In the genomic region with DNA sequence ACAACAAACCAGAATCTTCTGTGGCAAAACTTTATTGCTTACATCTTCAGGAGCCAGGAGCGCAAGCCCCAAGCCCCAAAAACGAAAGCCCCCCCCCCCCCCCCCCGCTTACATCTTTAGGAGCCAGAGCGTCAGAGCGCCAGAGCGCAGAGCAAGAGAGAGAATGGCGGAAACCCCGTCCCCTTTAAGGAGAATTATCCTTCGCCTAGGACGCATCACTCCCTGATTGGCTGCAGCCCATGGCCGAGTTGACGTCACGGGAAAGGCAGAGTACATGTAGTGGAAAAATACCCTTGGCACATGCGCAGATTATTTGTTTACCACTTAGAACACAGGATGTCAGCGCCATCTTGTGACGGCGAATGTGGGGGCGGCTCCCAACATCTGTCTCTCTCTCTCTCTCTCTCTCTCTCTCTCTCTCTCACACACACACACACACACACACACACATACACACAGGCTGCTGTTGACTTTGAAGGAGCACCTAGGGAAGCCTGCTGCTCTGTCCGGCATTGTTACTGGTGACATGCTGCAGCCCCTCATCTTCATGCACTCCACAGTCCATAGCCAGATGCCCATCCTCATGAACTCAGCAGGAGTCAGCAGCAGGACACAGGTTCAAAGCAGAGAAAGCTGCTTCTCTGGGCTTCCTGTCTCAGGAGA, we compare ENCODE assay signal across 8 mouse cellular contexts. TPM values are rescaled to one million over a fixed set of nuclear protein-coding genes. Genes with fewer than 3 reads are reported as not detected.
DNase-seq lines count a peak whose midpoint lies in the region; ATAC-seq and TF ChIP-seq lines count a peak whose summit lies in the region.
"Not testable (repeated sequence)": the region's sequence is repeated elsewhere in the genome, so short reads cannot be mapped to it uniquely, and the experiment has no call there.

No protein-coding gene starts in this region.

- ATAC-seq in hindbrain, embryonic 16.5 days = peak; percentile 61
- ATAC-seq in limb, embryonic 12.5 days (ENCODE audit: insufficient number of reproducible peaks, insufficient read depth, low FRiP score, low TSS enrichment, low read depth) = not testable (repeated sequence)
- ATAC-seq in lung, embryonic 16.5 days (ENCODE audit: low read depth) = peak; percentile 57
- ATAC-seq in stomach, embryonic 14.5 days (ENCODE audit: insufficient number of reproducible peaks, insufficient read depth, low FRiP score, low read depth) = 0 out of 2 replicates have a peak, but pooled peaks have one; percentile 63

- TF ChIP-seq CTCF in CH12.LX (conservative IDR thresholded peaks at IDR 0.05 in 1 of 2, IDR thresholded peaks at IDR 0.05 in 1 of 2; ENCODE audit: low read depth in 2 of 2, low read length in 2 of 2); heart, adult 2 months (IDR thresholded peaks at IDR 0.05): not testable (repeated sequence)

- H3K4me3 ChIP-seq in CH12.LX (replicated peaks in 1 of 3; ENCODE audit: low read depth in 2 of 3, low read length in 2 of 3, poor library complexity in 1 of 3) = peak overlapping the region; percentile 59 to 79 (median 78)
- H3K4me3 ChIP-seq in embryonic facial prominence, embryonic 10.5 days = peak overlapping the region; percentile 45
- not testable (repeated sequence) for H3K4me3 ChIP-seq in heart, adult 2 months; hindbrain, embryonic 16.5 days (ENCODE audit: low read length)
- H3K4me3 ChIP-seq in limb, embryonic 12.5 days (replicated peaks) = peak overlapping the region; percentile 32
- H3K4me3 ChIP-seq in lung, embryonic 16.5 days (ENCODE audit: low read length) = peak overlapping the region; percentile 33
- peak overlapping the region; percentile 9; the same call in 1 of the 2 replicates for H3K4me3 ChIP-seq in stomach, embryonic 14.5 days (ENCODE audit: low read depth, low read length)

- not testable (repeated sequence) for TF ChIP-seq EP300 in CH12.LX (IDR thresholded peaks at IDR 0.05; ENCODE audit: low read length); heart, adult 2 months (IDR thresholded peaks at IDR 0.05; ENCODE audit: insufficient read depth, low read depth, low read length)

- not testable (repeated sequence) for H3K79me2 ChIP-seq in CH12.LX (replicated peaks; ENCODE audit: control insufficient read depth, extremely low read depth, insufficient read depth, poor library complexity, severe bottlenecking); heart, adult 2 months (replicated peaks; ENCODE audit: control insufficient read depth, insufficient read depth, low read length)

- in situ Hi-C loops in CH12.LX (cut with MboI; ENCODE audit: low pct_ligation_motif_present, low pct_unique_long_range_greater_than_20kb, low sequenced_read_pairs) = not testable (repeated sequence)

- peak overlapping the region; percentile 25 for H3K4me2 ChIP-seq in CH12.LX (ENCODE audit: insufficient read depth, low read depth, poor library complexity, severe bottlenecking)
- H3K4me2 ChIP-seq in hindbrain, embryonic 16.5 days (ENCODE audit: low read length); lung, embryonic 16.5 days (ENCODE audit: low read depth, low read length); stomach, embryonic 14.5 days (replicated peaks; ENCODE audit: low read depth, low read length): not testable (repeated sequence)
- peak overlapping the region; percentile 45 for H3K4me2 ChIP-seq in limb, embryonic 12.5 days

- TF ChIP-seq RAD21 in CH12.LX (IDR thresholded peaks at IDR 0.05; ENCODE audit: low read depth, low read length) = not testable (repeated sequence)

- dilution Hi-C loops in CH12.LX (cut with MboI; ENCODE audit: extremely low pct_ligation_motif_present, extremely low pct_unique_long_range_greater_than_20kb, low sequenced_read_pairs) = not testable (repeated sequence)

- H3K36me3 ChIP-seq in CH12.LX (replicated peaks in 1 of 2; ENCODE audit: control insufficient read depth in 1 of 2, insufficient read depth in 1 of 2, low read length in 1 of 2) = peaks cover 56 to 75% of the 10 kb centered on the region in 2 experiments
- peaks cover 93% of the 10 kb centered on the region for H3K36me3 ChIP-seq in embryonic facial prominence, embryonic 10.5 days (replicated peaks)
- H3K36me3 ChIP-seq in heart, adult 2 months (ENCODE audit: control insufficient read depth, insufficient read depth, low read length) = not testable (repeated sequence)
- H3K36me3 ChIP-seq in hindbrain, embryonic 16.5 days (ENCODE audit: control insufficient read depth, insufficient read depth, low read length) = peaks cover 63% of the 10 kb centered on the region
- H3K36me3 ChIP-seq in limb, embryonic 12.5 days = peaks cover 92% of the 10 kb centered on the region
- peaks cover 49% of the 10 kb centered on the region for H3K36me3 ChIP-seq in lung, embryonic 16.5 days (ENCODE audit: control insufficient read depth, insufficient read depth, low read length)
- H3K36me3 ChIP-seq in stomach, embryonic 14.5 days (ENCODE audit: control insufficient read depth, insufficient read depth, low read length) = peaks cover 72% of the 10 kb centered on the region

- H3K27ac ChIP-seq in CH12.LX (ENCODE audit: insufficient read depth, low read depth) = peak overlapping the region; percentile 85
- H3K27ac ChIP-seq in embryonic facial prominence, embryonic 10.5 days (replicated peaks) = peak overlapping the region; percentile 74
- H3K27ac ChIP-seq in heart, adult 2 months = not testable (repeated sequence)
- H3K27ac ChIP-seq in hindbrain, embryonic 16.5 days (ENCODE audit: low read depth, low read length) = peak overlapping the region; percentile 12; the same call in 1 of the 2 replicates
- H3K27ac ChIP-seq in limb, embryonic 12.5 days = peak overlapping the region; percentile 67
- H3K27ac ChIP-seq in lung, embryonic 16.5 days (ENCODE audit: low read length) = peak overlapping the region; percentile 47
- H3K27ac ChIP-seq in stomach, embryonic 14.5 days (ENCODE audit: low read length) = peak overlapping the region; percentile 48; the same call in 1 of the 2 replicates

- peak; percentile 55 for TF ChIP-seq POLR2A in CH12.LX (IDR thresholded peaks at IDR 0.05; ENCODE audit: low read depth, low read length)
- TF ChIP-seq POLR2A in heart, adult 2 months (IDR thresholded peaks at IDR 0.05; ENCODE audit: insufficient read depth, low read depth, low read length) = peak; percentile 52; the same call in 1 of the 2 replicates

- peak overlapping the region; percentile 95 for H3K9ac ChIP-seq in CH12.LX (ENCODE audit: insufficient read depth, low read depth)
- H3K9ac ChIP-seq in heart, adult 2 months (ENCODE audit: low read depth, low read length) = peak overlapping the region; percentile 44
- not testable (repeated sequence) for H3K9ac ChIP-seq in hindbrain, embryonic 16.5 days (ENCODE audit: low read depth, low read length); limb, embryonic 12.5 days (replicated peaks); lung, embryonic 16.5 days (ENCODE audit: low read length); stomach, embryonic 14.5 days (replicated peaks; ENCODE audit: low read depth, low read length)

- intact Hi-C loops in heart, adult 2 months (cut with DNase I) = not testable (repeated sequence)

- H3K27me3 ChIP-seq in CH12.LX (replicated peaks); embryonic facial prominence, embryonic 10.5 days (replicated peaks; ENCODE audit: low read depth, poor library complexity, severe bottlenecking); heart, adult 2 months (ENCODE audit: control insufficient read depth, insufficient read depth, low read length); hindbrain, embryonic 16.5 days (replicated peaks; ENCODE audit: control insufficient read depth, insufficient read depth, low read length); limb, embryonic 12.5 days; lung, embryonic 16.5 days (ENCODE audit: control insufficient read depth, insufficient read depth, low read depth, low read length); stomach, embryonic 14.5 days (ENCODE audit: control insufficient read depth, insufficient read depth, low read length): not testable (repeated sequence)

- DNase-seq in CH12.LX (ENCODE audit: extremely low read depth) = peak; percentile 48
- not testable (repeated sequence) for DNase-seq in embryonic facial prominence, embryonic 10.5 days (ENCODE audit: low spot score); heart, adult 2 months
- peak; percentile 27 for DNase-seq in neural tube, embryonic 10.5 days (ENCODE audit: extremely low spot score, low spot score)

- WGBS in embryonic facial prominence, embryonic 10.5 days = 69% methylated on average over 16 of the region's 19 CpGs
- WGBS in heart, adult 2 months = 67% methylated on average over 14 of the region's 19 CpGs
- 53% methylated on average over 11 of the region's 19 CpGs for WGBS in hindbrain, embryonic 16.5 days
- WGBS in limb, embryonic 12.5 days = 69% methylated on average over 14 of the region's 19 CpGs
- 69% methylated on average over 10 of the region's 19 CpGs for WGBS in lung, embryonic 16.5 days
- 77% methylated on average over 8 of the region's 19 CpGs for WGBS in stomach, embryonic 14.5 days

- peaks cover 13 to 23% of the 10 kb centered on the region in 2 experiments for H3K4me1 ChIP-seq in CH12.LX (ENCODE audit: control insufficient read depth in 1 of 2, insufficient read depth in 2 of 2)
- not testable (repeated sequence) for H3K4me1 ChIP-seq in embryonic facial prominence, embryonic 10.5 days; heart, adult 2 months (ENCODE audit: control insufficient read depth, insufficient read depth, low read length); hindbrain, embryonic 16.5 days (ENCODE audit: control insufficient read depth, insufficient read depth, low read depth, low read length); limb, embryonic 12.5 days (replicated peaks); lung, embryonic 16.5 days (replicated peaks; ENCODE audit: control insufficient read depth, insufficient read depth, low read length); stomach, embryonic 14.5 days (ENCODE audit: control insufficient read depth, insufficient read depth, low read length)

- H3K9me3 ChIP-seq in CH12.LX (replicated peaks; ENCODE audit: low read length); embryonic facial prominence, embryonic 10.5 days; hindbrain, embryonic 16.5 days (ENCODE audit: control insufficient read depth, low read length); limb, embryonic 12.5 days; lung, embryonic 16.5 days (ENCODE audit: control insufficient read depth, low read length); stomach, embryonic 14.5 days (ENCODE audit: control insufficient read depth, low read depth, low read length): not testable (repeated sequence)

RNA-seq across cellular contexts. Expression of a gene that starts 55.1 kb away (rescaled TPM):
- 41.8 and 42.3 TPM in 2 replicates for total RNA-seq in CH12.LX (2012; rRNA removed)
- total RNA-seq in CH12.LX (2014; rRNA removed) = 31.7 and 34.0 TPM in 2 replicates
- polyA plus RNA-seq in CH12.LX (2012; ENCODE audit: insufficient read length, low read depth) = 52.8 and 52.9 TPM in 2 replicates
- polyA plus RNA-seq in embryonic facial prominence, embryonic 10.5 days (2016; fragmentation: Nextera tagmentation; extraction: Ambion mirVana) = 74.1 and 74.8 TPM in 2 replicates
- 10 to 100 TPM; 47.1 to 57.9 TPM for total RNA-seq in heart, adult 2 months (2021)
- 78.0 and 89.5 TPM in 2 replicates for polyA plus RNA-seq in heart, adult 2 months (2012; rRNA removed)
- 112 and 124 TPM in 2 replicates for polyA plus RNA-seq in hindbrain, embryonic 16.5 days (2015; fragmentation: Nextera tagmentation; extraction: Ambion mirVana)
- 75.1 and 75.5 TPM in 2 replicates for polyA plus RNA-seq in limb, embryonic 12.5 days (2016; fragmentation: Nextera tagmentation; extraction: Ambion mirVana)
- 85.9 and 90.7 TPM in 2 replicates for polyA plus RNA-seq in lung, embryonic 16.5 days (2015; fragmentation: Nextera tagmentation; extraction: Ambion mirVana)
- 78.2 and 81.9 TPM in 2 replicates for polyA plus RNA-seq in stomach, embryonic 14.5 days (2014; fragmentation: Nextera tagmentation; extraction: Ambion mirVana)
